ENCODE assay signal across 22 mouse cellular contexts in the genomic region with DNA sequence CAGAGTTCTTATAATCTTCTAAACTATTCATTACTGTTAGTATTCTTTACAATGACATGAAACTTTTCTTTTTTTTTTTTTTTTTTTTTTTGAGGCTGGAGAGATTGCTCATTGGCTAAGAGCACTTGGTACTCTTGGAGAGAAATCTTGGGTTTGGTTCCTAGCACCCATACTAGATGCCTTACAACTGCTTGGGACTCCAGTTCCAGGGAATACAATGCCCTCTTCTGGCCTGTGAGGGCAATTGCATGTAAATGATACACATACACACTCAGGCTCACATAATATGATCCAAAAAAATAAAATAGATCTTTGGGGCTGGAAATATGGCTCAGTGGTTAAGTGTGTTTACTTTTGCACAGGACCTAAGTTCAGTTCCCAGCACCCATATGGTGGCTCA. TPM values are rescaled to one million over a fixed set of nuclear protein-coding genes. Genes with fewer than 3 reads are reported as not detected.
DNase-seq lines count a peak whose midpoint lies in the region; ATAC-seq and TF ChIP-seq lines count a peak whose summit lies in the region.
"Had no signal": no experiment of that assay in that cellular context is flagged by ENCODE, and none has a peak within 500 bp of the region (broad histone marks: within the 10 kb centered on the region; RNA-seq: fewer than 3 reads in every experiment).

No protein-coding gene starts in this region.

- H3K9ac ChIP-seq in liver, adult 2 months (ENCODE audit: low read depth, low read length), result no peak overlapping the region
- H3K9ac ChIP-seq in liver, embryonic 12.5 days, result no peak overlapping the region
- no peak overlapping the region for H3K9ac ChIP-seq in ES-E14 (ENCODE audit: insufficient read depth, low read depth, low read length, poor library complexity, severe bottlenecking)
- H3K9ac ChIP-seq: hindbrain, embryonic 15.5 days; limb, embryonic 12.5 days; midbrain, embryonic 12.5 days; stomach, embryonic 15.5 days had no signal

- H3K36me3 ChIP-seq in liver, adult 2 months (ENCODE audit: control insufficient read depth, insufficient read depth, low read length), result peaks cover 44% of the 10 kb centered on the region
- H3K36me3 ChIP-seq in liver, embryonic 12.5 days, result peaks cover 60% of the 10 kb centered on the region
- H3K36me3 ChIP-seq in ES-E14 (ENCODE audit: control insufficient read depth, insufficient read depth, low read length, poor library complexity, severe bottlenecking), result no peaks in the 10 kb centered on the region

- in situ Hi-C loops in ES-E14 (cut with MboI; ENCODE audit: low sequenced_read_pairs in 2 of 2, unreplicated experiment in 2 of 2), result no loop called here

- no peak overlapping the region for H3K4me3 ChIP-seq in liver, adult 2 months (ENCODE audit: insufficient read depth, low read depth, low read length)
- H3K4me3 ChIP-seq in liver, embryonic 12.5 days, result no peak overlapping the region
- H3K4me3 ChIP-seq in ES-E14 (ENCODE audit: insufficient read depth in 1 of 2, low read depth in 1 of 2, low read length in 2 of 2, poor library complexity in 1 of 2, severe bottlenecking in 1 of 2), result no peak overlapping the region
- H3K4me3 ChIP-seq: gastrocnemius, adult 2 months; heart, embryonic 10.5 days; hindbrain, embryonic 15.5 days; limb, embryonic 12.5 days; midbrain, embryonic 12.5 days; stomach, embryonic 15.5 days had no signal

- H3K79me2 ChIP-seq in liver, adult 2 months (ENCODE audit: control insufficient read depth, insufficient read depth, low read length), result peaks cover 13% of the 10 kb centered on the region; the same call in 1 of the 2 replicates

- TF ChIP-seq POLR2A in liver, adult 2 months (IDR thresholded peaks at IDR 0.05; ENCODE audit: extremely low read depth, insufficient read depth, low read length), result no peak

- no peak for ATAC-seq in CD4-positive, CD25-positive, alpha-beta regulatory T cell, adult 4 months
- ATAC-seq in liver, embryonic 12.5 days, result no peak
- 0 out of 2 replicates have a peak, but pooled peaks have one; percentile 29 for ATAC-seq in megakaryocyte progenitor cell, adult 5-6 weeks (replicated peaks; ENCODE audit: poor library complexity)
- ATAC-seq: intestine, embryonic 16.5 days had no signal

- no peaks in the 10 kb centered on the region for H3K9me3 ChIP-seq in liver, embryonic 12.5 days (replicated peaks)
- no peaks in the 10 kb centered on the region for H3K9me3 ChIP-seq in ES-E14 (ENCODE audit: control insufficient read depth, insufficient read depth, low read depth, low read length)
- H3K9me3 ChIP-seq: heart, embryonic 10.5 days; hindbrain, embryonic 15.5 days; limb, embryonic 12.5 days; midbrain, embryonic 12.5 days; stomach, embryonic 15.5 days had no signal

- H3K4me1 ChIP-seq in liver, adult 2 months (ENCODE audit: control insufficient read depth, insufficient read depth, low read length), result peaks cover 35% of the 10 kb centered on the region
- no peaks in the 10 kb centered on the region for H3K4me1 ChIP-seq in liver, embryonic 12.5 days
- H3K4me1 ChIP-seq in ES-E14 (ENCODE audit: control insufficient read depth in 2 of 2, insufficient read depth in 2 of 2, low read length in 2 of 2, poor library complexity in 1 of 2), result no peaks in the 10 kb centered on the region
- H3K4me1 ChIP-seq: heart, embryonic 10.5 days; limb, embryonic 12.5 days; midbrain, embryonic 12.5 days; stomach, embryonic 15.5 days had no signal

- TF ChIP-seq CTCF in liver, adult 2 months (IDR thresholded peaks at IDR 0.05; ENCODE audit: low read depth, low read length), result no peak

- no peak overlapping the region for H3K4me2 ChIP-seq in liver, embryonic 12.5 days
- H3K4me2 ChIP-seq: hindbrain, embryonic 15.5 days; limb, embryonic 12.5 days; midbrain, embryonic 12.5 days; stomach, embryonic 15.5 days had no signal

- no peaks in the 10 kb centered on the region for H3K27me3 ChIP-seq in liver, adult 2 months (ENCODE audit: control insufficient read depth, insufficient read depth, low read length)
- H3K27me3 ChIP-seq in liver, embryonic 12.5 days (replicated peaks), result no peaks in the 10 kb centered on the region
- H3K27me3 ChIP-seq: hindbrain, embryonic 15.5 days; limb, embryonic 12.5 days; midbrain, embryonic 12.5 days; stomach, embryonic 15.5 days had no signal

- DNase-seq in CD4-positive, CD25-positive, alpha-beta regulatory T cell, adult 2 months (ENCODE audit: low read depth, low spot score), result peak; percentile 12
- no peak for DNase-seq in liver, adult 2 months (ENCODE audit: extremely low read depth, low read depth, low spot score)
- DNase-seq in ES-E14 (ENCODE audit: low read depth, low spot score), result no peak
- no peak for DNase-seq in cerebellum, adult 9-11 months
- DNase-seq: adrenal gland, postnatal 25 days; cerebellum, adult 11 months; cerebellum, postnatal 10 days; gastrocnemius, adult 2 months; heart, postnatal 4 days; kidney, postnatal 25 days; lung, postnatal 10 days; thymus, adult 18-20 months; thymus, postnatal 36 days had no signal

- H3K27ac ChIP-seq in liver, adult 2 months (replicated peaks; ENCODE audit: insufficient read depth, low read depth, low read length), result peak overlapping the region; percentile 82
- no peak overlapping the region for H3K27ac ChIP-seq in liver, embryonic 12.5 days
- H3K27ac ChIP-seq in ES-E14 (ENCODE audit: insufficient read depth, low read depth, low read length, poor library complexity, severe bottlenecking), result no peak overlapping the region
- H3K27ac ChIP-seq: gastrocnemius, adult 2 months; heart, embryonic 10.5 days; hindbrain, embryonic 15.5 days; limb, embryonic 12.5 days; midbrain, embryonic 12.5 days; stomach, embryonic 15.5 days had no signal

TF ChIP-seq in ES-E14, 5 proteins besides CTCF, POLR2A, EP300 and RAD21:
- TF ChIP-seq HCFC1 (IDR thresholded peaks at IDR 0.05; ENCODE audit: borderline replicate concordance, insufficient read depth, low read length), result no peak
- TF ChIP-seq CHD2 (IDR thresholded peaks at IDR 0.05; ENCODE audit: low read depth, low read length), result no peak
- no peak for TF ChIP-seq MAFK (IDR thresholded peaks at IDR 0.05; ENCODE audit: insufficient read depth, low read depth, low read length)
- TF ChIP-seq ZNF384 (IDR thresholded peaks at IDR 0.05; ENCODE audit: low read depth, low read length), result peak; percentile 70
- no peak for TF ChIP-seq ZC3H11A (IDR thresholded peaks at IDR 0.05; ENCODE audit: borderline replicate concordance, low read depth, low read length)

RNA-seq across cellular contexts. Expression of gene Acbd5, which starts 8.8 kb away (rescaled TPM):
- polyA plus RNA-seq in CD4-positive, CD25-positive, alpha-beta regulatory T cell, adult 4 months (2017; shearing (Covaris generic)), result 10 to 100 TPM; 61.5 to 85.5 TPM
- 168 and 189 TPM in 2 replicates for total RNA-seq in liver, adult 2 months (2014; rRNA removed)
- 23.2 and 24.2 TPM in 2 replicates for polyA plus RNA-seq in liver, adult 2 months (2012; rRNA removed)
- polyA plus RNA-seq in liver, embryonic 12.5 days (2016; fragmentation: Nextera tagmentation; extraction: Ambion mirVana), result 18.3 and 18.6 TPM in 2 replicates
- total RNA-seq in ES-E14 (2012; rRNA removed), result 27.2 and 31.7 TPM in 2 replicates
- total RNA-seq in megakaryocyte progenitor cell, adult 5-6 weeks (2015), result 18.2 and 18.5 TPM in 2 replicates
- total RNA-seq in megakaryocyte progenitor cell, adult 5-6 weeks (2017), result 21.1 and 32.2 TPM in 2 replicates

RNA-seq across cellular contexts. Expression of gene Abi1, which starts 36.7 kb away (rescaled TPM):
- 100 to 1,000 TPM; 208 to 259 TPM for polyA plus RNA-seq in CD4-positive, CD25-positive, alpha-beta regulatory T cell, adult 4 months (2017; shearing (Covaris generic))
- 35.6 and 36.0 TPM in 2 replicates for total RNA-seq in liver, adult 2 months (2014; rRNA removed)
- 50.1 and 53.9 TPM in 2 replicates for polyA plus RNA-seq in liver, adult 2 months (2012; rRNA removed)
- polyA plus RNA-seq in liver, embryonic 12.5 days (2016; fragmentation: Nextera tagmentation; extraction: Ambion mirVana), result 21.0 and 21.3 TPM in 2 replicates
- 42.6 and 49.3 TPM in 2 replicates for total RNA-seq in ES-E14 (2012; rRNA removed)
- 82.2 and 84.2 TPM in 2 replicates for total RNA-seq in megakaryocyte progenitor cell, adult 5-6 weeks (2015)
- total RNA-seq in megakaryocyte progenitor cell, adult 5-6 weeks (2017), result 90.0 and 111 TPM in 2 replicates
